Mouse (Mus musculus): ENCODE measurements at regions not wholly inside any gene's neighbourhood (a gene's known extent, or its start where the extent isn't known, plus 50 kb on each side); places are given as distances from the start of the nearest gene placed in this dataset.
A peak's percentile ranks its signal among the peaks of the same experiment; 100 is the strongest.

- Histone ChIP-seq H3K4me1 (ENCODE audit: control insufficient read depth, insufficient read depth, low read length) (no peaks in the 10 kb centered on the region), H3K9ac (ENCODE audit: low read depth, poor library complexity, severe bottlenecking) (no peak overlapping the region), H3K9me3 (replicated peaks; ENCODE audit: control insufficient read depth, insufficient read depth, low read length, poor library complexity, severe bottlenecking) (peaks cover 8% of the 10 kb centered on the region), H3K27ac (ENCODE audit: insufficient read depth, low read length) (peak overlapping the region; percentile 71; the same call in 1 of the 2 replicates), H3K27me3 (ENCODE audit: control insufficient read depth, insufficient read depth, low read length, poor library complexity, severe bottlenecking) (no peaks in the 10 kb centered on the region), H3K4me3 (ENCODE audit: low read depth, low read length) (no peak overlapping the region), H3K36me3 (ENCODE audit: control insufficient read depth, insufficient read depth, low read length, poor library complexity, severe bottlenecking) (no peaks in the 10 kb centered on the region; the same call in 1 of the 2 replicates)
- 0 out of 2 replicates have a peak, but pooled peaks have one; percentile 36 for TF ChIP-seq EP300 (IDR thresholded peaks at IDR 0.05; ENCODE audit: insufficient read depth, low read depth, low read length)
- no peak for TF ChIP-seq CTCF (IDR thresholded peaks at IDR 0.05; ENCODE audit: low read depth, low read length)
- TF ChIP-seq POLR2A (IDR thresholded peaks at IDR 0.05; ENCODE audit: insufficient read depth, low read length), result no peak
Measured at GRCm38 (mm10) chr14:100351004-100351403, 66.5 kb upstream of the Klf12 start.

DNA sequence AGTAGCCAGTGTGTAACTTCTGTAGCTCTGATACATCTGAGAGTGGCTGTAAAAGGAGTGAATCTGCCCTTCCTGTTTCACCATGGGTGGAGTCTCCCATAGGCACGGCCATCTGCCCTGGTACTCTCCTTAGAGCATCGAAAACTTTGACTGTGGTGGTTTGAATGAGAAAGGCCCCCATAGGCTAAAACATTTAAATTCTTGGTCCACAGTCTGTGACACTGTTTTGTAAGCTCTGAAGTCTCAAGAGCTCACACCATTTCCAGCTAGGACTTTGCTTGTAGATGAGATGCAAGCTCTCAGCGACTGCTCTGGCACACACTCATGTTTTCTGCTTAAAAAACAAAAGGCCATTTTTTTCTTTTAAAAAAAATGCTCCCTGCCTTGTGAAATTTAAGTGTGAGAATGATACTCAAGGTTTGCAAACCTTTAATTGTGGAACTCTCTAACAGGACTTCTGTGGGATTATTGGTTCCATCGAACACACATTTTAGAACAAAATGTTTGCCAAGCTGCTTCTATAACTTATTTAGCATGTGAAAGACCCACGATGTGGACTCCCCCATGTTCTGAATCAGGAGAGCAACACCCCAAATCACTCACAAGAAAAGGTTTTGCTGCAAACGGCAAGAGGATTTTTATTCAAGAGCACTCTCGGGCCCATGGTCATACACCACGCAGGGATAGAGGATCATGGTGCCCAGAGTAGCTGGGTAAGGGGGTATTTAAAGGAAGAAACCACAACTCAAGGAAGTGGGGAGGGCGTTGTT lies 65.7 kb upstream of the Klf12 start:
- H3K9me3 ChIP-seq (replicated peaks; ENCODE audit: control insufficient read depth, insufficient read depth, low read length, poor library complexity, severe bottlenecking), result peaks cover 8% of the 10 kb centered on the region
- H3K4me3 ChIP-seq (ENCODE audit: low read depth, low read length), result no peak overlapping the region
- no peak overlapping the region for H3K9ac ChIP-seq (ENCODE audit: low read depth, poor library complexity, severe bottlenecking)
- no peaks in the 10 kb centered on the region for H3K27me3 ChIP-seq (ENCODE audit: control insufficient read depth, insufficient read depth, low read length, poor library complexity, severe bottlenecking)
- TF ChIP-seq EP300 (IDR thresholded peaks at IDR 0.05; ENCODE audit: insufficient read depth, low read depth, low read length) (0 out of 2 replicates have a peak, but pooled peaks have one; percentile 26), POLR2A (IDR thresholded peaks at IDR 0.05; ENCODE audit: insufficient read depth, low read length) (no peak), CTCF (IDR thresholded peaks at IDR 0.05; ENCODE audit: low read depth, low read length) (no peak)
- H3K27ac ChIP-seq (ENCODE audit: insufficient read depth, low read length), result peak overlapping the region; percentile 94
- H3K36me3 ChIP-seq (ENCODE audit: control insufficient read depth, insufficient read depth, low read length, poor library complexity, severe bottlenecking), result no peaks in the 10 kb centered on the region; the same call in 1 of the 2 replicates
- H3K4me1 ChIP-seq (ENCODE audit: control insufficient read depth, insufficient read depth, low read length), result no peaks in the 10 kb centered on the region

DNA sequence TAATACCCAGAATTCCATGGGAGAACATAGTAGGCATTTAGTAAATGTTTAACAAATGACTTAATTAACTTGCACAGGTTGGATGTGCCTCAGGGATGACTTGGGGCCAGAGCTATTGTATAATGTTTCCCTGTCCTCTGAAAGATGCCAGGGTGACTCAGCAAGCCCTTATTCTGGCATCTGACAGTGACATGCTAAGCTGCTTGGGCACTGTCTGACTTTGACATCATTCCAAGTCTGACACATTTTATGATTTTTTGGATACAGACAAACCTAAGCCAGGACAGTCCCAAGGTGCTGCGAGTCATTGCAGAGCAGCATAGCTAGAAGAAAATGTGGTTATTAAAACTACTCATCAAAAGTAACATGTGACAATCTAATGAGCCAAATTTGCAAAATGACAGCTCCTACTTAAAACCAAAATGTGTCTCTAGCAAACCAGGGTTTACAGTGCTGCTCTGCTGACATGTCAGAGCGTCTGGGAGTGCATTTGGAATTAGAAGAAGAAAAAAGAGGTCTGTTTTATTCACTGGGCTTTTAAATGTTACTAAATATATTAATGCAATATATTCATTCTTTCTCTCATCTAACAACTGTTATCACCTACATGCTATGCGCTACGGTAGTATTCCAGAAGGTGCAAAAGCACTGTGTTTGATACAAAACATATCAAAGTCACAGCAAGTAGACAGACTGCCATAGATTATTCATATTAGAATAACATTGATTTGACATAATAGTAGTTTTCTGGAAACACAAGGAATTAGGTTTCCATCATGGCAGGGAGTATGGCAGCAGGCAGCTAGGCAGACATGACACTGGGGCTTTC lies 64.1 kb upstream of the Klf12 start:
- H3K4me3 ChIP-seq (ENCODE audit: low read depth, low read length), result no peak overlapping the region
- TF ChIP-seq POLR2A (IDR thresholded peaks at IDR 0.05; ENCODE audit: insufficient read depth, low read length), result no peak
- no peak for TF ChIP-seq CTCF (IDR thresholded peaks at IDR 0.05; ENCODE audit: low read depth, low read length)
- TF ChIP-seq EP300 (IDR thresholded peaks at IDR 0.05; ENCODE audit: insufficient read depth, low read depth, low read length), result no peak
- no peaks in the 10 kb centered on the region for H3K4me1 ChIP-seq (ENCODE audit: control insufficient read depth, insufficient read depth, low read length)
- H3K9ac ChIP-seq (ENCODE audit: low read depth, poor library complexity, severe bottlenecking), result no peak overlapping the region
- H3K27ac ChIP-seq (ENCODE audit: insufficient read depth, low read length), result no peak overlapping the region
- no peaks in the 10 kb centered on the region; the same call in 1 of the 2 replicates for H3K36me3 ChIP-seq (ENCODE audit: control insufficient read depth, insufficient read depth, low read length, poor library complexity, severe bottlenecking)
- peaks cover 8% of the 10 kb centered on the region for H3K9me3 ChIP-seq (replicated peaks; ENCODE audit: control insufficient read depth, insufficient read depth, low read length, poor library complexity, severe bottlenecking)
- no peaks in the 10 kb centered on the region for H3K27me3 ChIP-seq (ENCODE audit: control insufficient read depth, insufficient read depth, low read length, poor library complexity, severe bottlenecking)

GRCm38 (mm10) chr14:100336926-100337325 lies 52.4 kb upstream of the Klf12 start:
- H3K4me1 ChIP-seq (ENCODE audit: control insufficient read depth, insufficient read depth, low read length), result no peaks in the 10 kb centered on the region
- no peaks in the 10 kb centered on the region for H3K36me3 ChIP-seq (ENCODE audit: control insufficient read depth, insufficient read depth, low read length, poor library complexity, severe bottlenecking)
- TF ChIP-seq POLR2A (IDR thresholded peaks at IDR 0.05; ENCODE audit: insufficient read depth, low read length) (no peak), CTCF (IDR thresholded peaks at IDR 0.05; ENCODE audit: low read depth, low read length) (no peak), EP300 (IDR thresholded peaks at IDR 0.05; ENCODE audit: insufficient read depth, low read depth, low read length) (no peak)
- no peaks in the 10 kb centered on the region; the same call in 1 of the 2 replicates for H3K27me3 ChIP-seq (ENCODE audit: control insufficient read depth, insufficient read depth, low read length, poor library complexity, severe bottlenecking)
- H3K4me3 ChIP-seq (ENCODE audit: low read depth, low read length), result no peak overlapping the region
- H3K9me3 ChIP-seq (replicated peaks; ENCODE audit: control insufficient read depth, insufficient read depth, low read length, poor library complexity, severe bottlenecking), result no peaks in the 10 kb centered on the region
- H3K9ac ChIP-seq (ENCODE audit: low read depth, poor library complexity, severe bottlenecking), result no peak overlapping the region
- H3K27ac ChIP-seq (ENCODE audit: insufficient read depth, low read length), result no peak overlapping the region
